Mouse (Mus musculus) bone marrow, adult 2 months (tissue): Measurements from ENCODE around the gene Zfp777.

Experiments used
- CTCF ChIP-seq: fragments of 200-500 bp; IDR thresholded peaks from 2 replicates; pipeline ENCODE4 v1.5.1; 2011; ENCODE audit warnings: low read length, control low read depth; ENCODE audit not compliant: control insufficient read depth, insufficient read depth
- POLR2A ChIP-seq: fragments of 200-500 bp; IDR thresholded peaks from 2 replicates; pipeline ENCODE4 v1.6.1; 2011; ENCODE audit warnings: low read depth, mild to moderate bottlenecking, control low read depth, low read length, borderline replicate concordance; ENCODE audit not compliant: control insufficient read depth

DNA sequence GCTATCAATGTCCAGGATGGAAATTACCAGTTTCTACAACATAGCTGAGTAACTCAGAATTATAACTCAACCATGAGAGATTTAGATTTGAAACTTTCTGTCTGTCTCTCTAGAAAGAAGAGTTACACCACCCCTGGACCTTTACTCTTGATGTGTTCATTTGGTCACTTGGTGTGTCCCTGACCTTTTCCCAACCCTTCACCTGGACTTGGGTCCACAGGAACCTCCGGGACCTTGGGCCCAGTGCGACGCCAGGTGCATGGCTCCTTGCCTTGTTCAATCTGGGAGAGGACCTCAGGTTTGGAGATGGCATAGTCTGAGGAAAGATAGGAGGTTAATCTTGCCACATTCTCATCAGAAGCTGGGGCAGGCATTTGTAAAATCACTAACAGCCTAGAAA, 33.2 kb upstream of the Zfp777 start:
- TF ChIP-seq CTCF: no peak
- no peak for TF ChIP-seq POLR2A
